ENCODE assay signal across 20 mouse cellular contexts in the genomic region with DNA sequence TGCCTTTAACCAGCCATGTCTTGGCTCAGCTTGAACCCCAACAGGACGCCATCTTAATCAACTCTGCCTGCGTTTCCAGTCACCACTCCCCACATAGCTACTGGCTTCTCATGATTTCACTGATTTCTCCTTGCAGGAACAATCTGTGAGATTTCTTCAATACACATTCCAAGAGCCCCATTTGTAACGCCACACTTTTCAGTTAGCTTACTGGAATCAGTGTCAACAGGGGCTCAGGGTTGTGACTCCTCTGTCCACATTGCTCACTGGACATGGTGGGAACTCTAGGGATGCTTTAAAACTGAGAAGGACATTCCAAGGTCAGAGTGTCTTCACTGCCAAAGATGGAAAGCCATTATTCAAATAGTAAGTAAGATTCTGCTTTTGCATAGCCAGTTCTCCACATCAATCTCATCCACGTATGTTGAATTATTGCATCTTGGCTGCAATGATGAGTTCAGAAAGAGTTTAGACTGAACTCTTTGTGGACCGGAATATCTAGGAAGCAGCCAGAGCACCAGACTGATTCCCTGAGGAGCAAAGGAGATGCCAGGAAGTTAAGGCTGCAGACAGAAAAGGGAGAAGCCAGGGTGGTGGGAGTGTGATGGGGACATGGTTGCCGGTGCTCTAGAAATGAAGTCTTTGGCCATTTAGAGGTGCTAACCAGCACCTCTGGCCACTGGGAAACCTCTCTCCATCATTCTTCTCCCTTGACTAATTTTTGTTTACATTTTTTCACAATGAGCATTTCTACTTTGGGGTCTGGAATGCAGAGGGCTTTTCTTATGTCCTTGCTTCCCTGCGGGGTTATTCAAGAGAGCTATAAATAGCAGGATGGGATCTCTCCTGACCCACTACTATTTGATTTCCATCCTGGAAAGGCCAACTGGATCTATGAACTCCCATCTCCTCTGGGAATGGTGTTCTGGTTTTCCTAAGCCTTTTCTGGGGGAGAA.
A peak's percentile ranks its signal among the peaks of the same experiment; 100 is the strongest.
DNase-seq lines count a peak whose midpoint lies in the region; ATAC-seq and TF ChIP-seq lines count a peak whose summit lies in the region.
"Had no signal": no experiment of that assay in that cellular context is flagged by ENCODE, and none has a peak within 500 bp of the region (broad histone marks: within the 10 kb centered on the region; RNA-seq: fewer than 3 reads in every experiment).

No protein-coding gene starts in this region.

- no peak overlapping the region for H3K4me2 ChIP-seq in embryonic facial prominence, embryonic 12.5 days (replicated peaks)
- H3K4me2 ChIP-seq in kidney, embryonic 15.5 days: no peak overlapping the region
- no peak overlapping the region for H3K4me2 ChIP-seq in intestine, embryonic 16.5 days (ENCODE audit: low read depth, low read length)
- no peak overlapping the region for H3K4me2 ChIP-seq in hindbrain, embryonic 14.5 days (replicated peaks)
- H3K4me2 ChIP-seq: embryonic facial prominence, embryonic 13.5 days; heart, embryonic 11.5 days; midbrain, embryonic 12.5 days; neural tube, embryonic 13.5 days had no signal

- no peak overlapping the region for H3K9ac ChIP-seq in embryonic facial prominence, embryonic 12.5 days
- no peak overlapping the region for H3K9ac ChIP-seq in kidney, embryonic 15.5 days
- H3K9ac ChIP-seq in intestine, embryonic 16.5 days (ENCODE audit: low read depth, low read length): no peak overlapping the region
- no peak overlapping the region for H3K9ac ChIP-seq in hindbrain, embryonic 14.5 days
- H3K9ac ChIP-seq: embryonic facial prominence, embryonic 13.5 days; liver, embryonic 14.5 days; midbrain, embryonic 12.5 days; neural tube, embryonic 13.5 days had no signal

- no peaks in the 10 kb centered on the region for H3K36me3 ChIP-seq in embryonic facial prominence, embryonic 12.5 days
- H3K36me3 ChIP-seq in embryonic facial prominence, embryonic 10.5 days (replicated peaks): no peaks in the 10 kb centered on the region
- no peaks in the 10 kb centered on the region for H3K36me3 ChIP-seq in kidney, embryonic 15.5 days
- no peaks in the 10 kb centered on the region for H3K36me3 ChIP-seq in kidney, adult 2 months (ENCODE audit: control insufficient read depth, insufficient read depth, low read length)
- H3K36me3 ChIP-seq in intestine, embryonic 16.5 days (ENCODE audit: control insufficient read depth, insufficient read depth, low read length): no peaks in the 10 kb centered on the region
- H3K36me3 ChIP-seq in hindbrain, embryonic 14.5 days (replicated peaks; ENCODE audit: control insufficient read depth, insufficient read depth): no peaks in the 10 kb centered on the region
- H3K36me3 ChIP-seq: embryonic facial prominence, embryonic 13.5 days; G1E; midbrain, embryonic 12.5 days; neural tube, embryonic 13.5 days had no signal

- H3K27ac ChIP-seq in embryonic facial prominence, embryonic 12.5 days: 0 out of 2 replicates have a peak overlapping the region, but pooled peaks have one; percentile 2
- no peak overlapping the region for H3K27ac ChIP-seq in embryonic facial prominence, embryonic 10.5 days (replicated peaks)
- H3K27ac ChIP-seq in kidney, embryonic 15.5 days: peak overlapping the region; percentile 43
- no peak overlapping the region for H3K27ac ChIP-seq in kidney, adult 2 months (ENCODE audit: insufficient read depth, low read depth, low read length)
- H3K27ac ChIP-seq in intestine, embryonic 16.5 days (ENCODE audit: low read length): peak overlapping the region; percentile 56
- no peak overlapping the region for H3K27ac ChIP-seq in hindbrain, embryonic 14.5 days
- H3K27ac ChIP-seq: embryonic facial prominence, embryonic 13.5 days; liver, embryonic 14.5 days; midbrain, embryonic 12.5 days; neural tube, embryonic 13.5 days had no signal

- no peak overlapping the region for H3K4me3 ChIP-seq in embryonic facial prominence, embryonic 12.5 days
- H3K4me3 ChIP-seq in embryonic facial prominence, embryonic 10.5 days: no peak overlapping the region
- no peak overlapping the region for H3K4me3 ChIP-seq in kidney, embryonic 15.5 days (replicated peaks)
- H3K4me3 ChIP-seq in kidney, adult 2 months (ENCODE audit: insufficient read depth, low read depth, low read length): no peak overlapping the region
- no peak overlapping the region for H3K4me3 ChIP-seq in intestine, embryonic 16.5 days (ENCODE audit: low read length)
- H3K4me3 ChIP-seq in hindbrain, embryonic 14.5 days (replicated peaks; ENCODE audit: low read length): no peak overlapping the region
- H3K4me3 ChIP-seq: embryonic facial prominence, embryonic 13.5 days; midbrain, embryonic 12.5 days; neural tube, embryonic 13.5 days had no signal

- H3K4me1 ChIP-seq in embryonic facial prominence, embryonic 12.5 days: peaks cover 7% of the 10 kb centered on the region; the same call in 1 of the 2 replicates
- H3K4me1 ChIP-seq in embryonic facial prominence, embryonic 10.5 days: peaks cover 28% of the 10 kb centered on the region
- H3K4me1 ChIP-seq in kidney, embryonic 15.5 days: no peaks in the 10 kb centered on the region
- no peaks in the 10 kb centered on the region for H3K4me1 ChIP-seq in kidney, adult 2 months (ENCODE audit: control insufficient read depth, insufficient read depth, low read length)
- H3K4me1 ChIP-seq in intestine, embryonic 16.5 days (ENCODE audit: control insufficient read depth, insufficient read depth, low read length): peaks cover 11% of the 10 kb centered on the region; the same call in 1 of the 2 replicates
- no peaks in the 10 kb centered on the region for H3K4me1 ChIP-seq in hindbrain, embryonic 14.5 days (replicated peaks; ENCODE audit: control insufficient read depth, insufficient read depth, low read length)
- H3K4me1 ChIP-seq: midbrain, embryonic 12.5 days had no signal

- TF ChIP-seq CTCF in kidney, adult 2 months (conservative IDR thresholded peaks at IDR 0.05; ENCODE audit: insufficient read depth, insufficient read length, low read depth, low read length): no peak

- no peak for TF ChIP-seq POLR2A in kidney, adult 2 months (IDR thresholded peaks at IDR 0.05; ENCODE audit: low read depth, low read length)

- H3K27me3 ChIP-seq in embryonic facial prominence, embryonic 12.5 days: no peaks in the 10 kb centered on the region
- no peaks in the 10 kb centered on the region; the same call in 1 of the 2 replicates for H3K27me3 ChIP-seq in embryonic facial prominence, embryonic 10.5 days (replicated peaks; ENCODE audit: low read depth, poor library complexity, severe bottlenecking)
- H3K27me3 ChIP-seq in kidney, embryonic 15.5 days: no peaks in the 10 kb centered on the region
- H3K27me3 ChIP-seq in kidney, adult 2 months (replicated peaks; ENCODE audit: control insufficient read depth, insufficient read depth, low read length): no peaks in the 10 kb centered on the region
- no peaks in the 10 kb centered on the region for H3K27me3 ChIP-seq in intestine, embryonic 16.5 days (replicated peaks; ENCODE audit: control insufficient read depth, insufficient read depth, low read length)
- no peaks in the 10 kb centered on the region for H3K27me3 ChIP-seq in hindbrain, embryonic 14.5 days (ENCODE audit: control insufficient read depth, insufficient read depth, low read length)
- H3K27me3 ChIP-seq: embryonic facial prominence, embryonic 13.5 days; midbrain, embryonic 12.5 days; neural tube, embryonic 13.5 days had no signal

- ATAC-seq in embryonic facial prominence, embryonic 12.5 days (ENCODE audit: insufficient number of reproducible peaks, insufficient read depth, low FRiP score, low TSS enrichment): no peak
- no peak for ATAC-seq in kidney, embryonic 15.5 days (replicated peaks; ENCODE audit: low FRiP score)
- no peak for ATAC-seq in intestine, embryonic 16.5 days
- no peak for ATAC-seq in hindbrain, embryonic 14.5 days (ENCODE audit: low FRiP score)
- ATAC-seq: forebrain, embryonic 16.5 days had no signal

- WGBS in embryonic facial prominence, embryonic 12.5 days: 71% methylated on average over 7 of the region's 7 CpGs
- 83% methylated on average over 7 of the region's 7 CpGs for WGBS in embryonic facial prominence, embryonic 10.5 days
- 69% methylated on average over 7 of the region's 7 CpGs for WGBS in kidney, embryonic 15.5 days
- WGBS in kidney, adult 2 months: 78% methylated on average over 7 of the region's 7 CpGs
- 51% methylated on average over 7 of the region's 7 CpGs for whole genome bisulfite sequencing in intestine, embryonic 16.5 days
- WGBS in hindbrain, embryonic 14.5 days: 75% methylated on average over 7 of the region's 7 CpGs

- DNase-seq in embryonic facial prominence, embryonic 10.5 days (ENCODE audit: low spot score): no peak
- DNase-seq in kidney, adult 2 months: no peak
- DNase-seq in lung, postnatal 10 days: peak; percentile 8
- no peak for DNase-seq in lung, postnatal 4 days
- DNase-seq in hindbrain, embryonic 14.5 days (ENCODE audit: low spot score): no peak
- DNase-seq: cerebellum, adult 9-10 months; gastrocnemius, postnatal 36 days; kidney, postnatal 25 days; right cerebral cortex, adult 18-20 months; thymus, adult 18-20 months had no signal

- H3K9me3 ChIP-seq in embryonic facial prominence, embryonic 12.5 days: no peaks in the 10 kb centered on the region
- H3K9me3 ChIP-seq in embryonic facial prominence, embryonic 10.5 days: no peaks in the 10 kb centered on the region
- no peaks in the 10 kb centered on the region for H3K9me3 ChIP-seq in kidney, embryonic 15.5 days (replicated peaks)
- no peaks in the 10 kb centered on the region for H3K9me3 ChIP-seq in intestine, embryonic 16.5 days (ENCODE audit: control insufficient read depth, low read length)
- no peaks in the 10 kb centered on the region for H3K9me3 ChIP-seq in hindbrain, embryonic 14.5 days (ENCODE audit: control insufficient read depth, low read length)
- H3K9me3 ChIP-seq: embryonic facial prominence, embryonic 13.5 days; G1E; midbrain, embryonic 12.5 days; neural tube, embryonic 13.5 days had no signal

Comparison
In these comparisons a context has a peak if more than half of its experiments do, and no peak if none do; other contexts are left out.
1. H3K27ac ChIP-seq: peak in embryonic facial prominence, embryonic 12.5 days (single experiment), kidney, embryonic 15.5 days (single experiment) and intestine, embryonic 16.5 days (single experiment); none in embryonic facial prominence, embryonic 10.5 days (single experiment), kidney, adult 2 months (single experiment) and hindbrain, embryonic 14.5 days (single experiment).